Mouse (Mus musculus) spleen, postnatal 14 days (tissue): Measurements from ENCODE around the gene Txndc8.

Source experiments
- DNase-seq, 2 experiments: peaks; one replicate each; pipeline ENCODE4 v3.0.0; 2021 to 2022; ENCODE audit warnings: low spot score in 2 of 2

Gene Txndc8

DNA sequence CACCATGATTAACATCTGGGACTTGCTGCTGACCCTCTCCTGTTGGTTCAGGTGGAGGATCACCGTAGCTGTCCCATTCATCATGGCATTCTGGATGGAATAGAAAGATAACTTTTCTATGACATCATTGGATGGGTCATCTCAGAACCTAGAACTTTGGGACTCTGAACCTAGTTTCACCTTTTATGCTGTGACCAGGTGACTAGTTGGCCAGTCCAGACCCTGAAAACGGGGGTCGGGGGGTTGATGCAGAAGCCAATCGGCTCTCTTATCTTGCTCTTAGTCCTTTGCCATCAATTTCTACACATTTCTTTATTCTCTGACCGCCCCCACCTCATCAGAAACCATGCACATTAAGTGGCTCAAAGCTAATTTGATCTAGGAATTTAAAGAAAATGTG is at the start of gene Txndc8:
Txndc8 (minus strand) TSS at position 101 of the 400 bp plus-strand sequence.
- no peak for DNase-seq

DNA sequence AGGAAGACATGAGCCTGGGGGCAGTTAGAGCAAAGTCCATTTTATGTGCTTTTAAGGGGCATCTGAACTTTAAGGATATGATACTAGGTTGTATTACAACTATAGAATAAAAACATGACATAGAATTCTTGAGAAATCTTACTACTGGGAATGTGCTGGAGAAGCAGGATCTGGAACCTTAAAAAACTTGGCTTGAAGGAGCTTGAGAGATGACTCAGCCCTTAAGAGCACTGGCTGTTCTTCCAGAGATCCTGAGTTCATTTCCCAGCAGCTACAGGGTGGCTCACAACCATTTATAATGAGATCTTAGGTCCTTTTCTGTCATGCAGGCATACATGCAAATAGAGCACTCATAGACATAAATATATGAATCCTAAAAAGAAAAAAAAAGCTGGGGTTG is 46.7 kb upstream of the Txndc8 start:
- DNase-seq: no peak

- DNase-seq: no peak
Observed at GRCm38 (mm10) chr4:58054441-58054840, 45.5 kb upstream of the Txndc8 start.

DNA sequence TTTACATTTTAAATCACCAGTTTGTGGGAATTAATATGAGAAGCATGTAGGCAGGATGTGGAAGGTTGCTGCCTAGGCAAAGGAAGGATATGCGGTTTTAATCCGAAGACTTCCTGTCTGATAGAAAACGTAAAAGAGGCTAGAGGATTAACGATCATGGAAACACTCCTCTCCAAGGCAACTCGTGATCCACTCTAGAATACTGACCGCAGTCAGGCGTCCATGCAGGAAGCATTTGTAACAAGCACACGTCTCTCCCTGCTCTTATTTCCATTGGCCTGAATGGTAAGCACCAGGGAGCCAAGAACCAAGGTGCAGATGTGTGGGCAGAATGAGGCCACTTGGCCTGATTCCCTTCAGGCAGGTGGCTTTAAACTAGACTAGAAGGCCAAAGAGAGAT is 41.8 kb upstream of the Txndc8 start:
- DNase-seq: no peak

DNA sequence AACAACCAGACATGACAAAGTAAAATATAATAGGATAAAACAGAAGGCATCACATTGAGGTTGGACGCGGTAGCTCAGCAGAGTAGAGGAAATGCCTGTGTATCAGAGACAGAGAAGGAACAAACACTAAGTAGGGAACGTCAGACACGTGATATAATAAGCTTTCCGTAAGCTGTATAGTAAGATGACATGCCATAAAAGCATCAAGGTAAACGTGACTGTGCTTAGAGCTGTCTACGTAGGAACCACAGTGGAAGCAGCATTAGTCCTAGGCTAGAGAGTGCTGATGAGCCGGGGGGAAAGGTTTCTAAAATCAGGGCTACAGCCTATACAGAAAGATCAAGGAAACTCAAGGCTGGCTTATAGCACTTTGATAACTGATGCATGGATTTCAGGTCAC is 41.4 kb upstream of the Txndc8 start:
- DNase-seq: no peak

GRCm38 (mm10) chr4:58044833-58045232 is 35.9 kb upstream of the Txndc8 start:
- no peak for DNase-seq

DNA sequence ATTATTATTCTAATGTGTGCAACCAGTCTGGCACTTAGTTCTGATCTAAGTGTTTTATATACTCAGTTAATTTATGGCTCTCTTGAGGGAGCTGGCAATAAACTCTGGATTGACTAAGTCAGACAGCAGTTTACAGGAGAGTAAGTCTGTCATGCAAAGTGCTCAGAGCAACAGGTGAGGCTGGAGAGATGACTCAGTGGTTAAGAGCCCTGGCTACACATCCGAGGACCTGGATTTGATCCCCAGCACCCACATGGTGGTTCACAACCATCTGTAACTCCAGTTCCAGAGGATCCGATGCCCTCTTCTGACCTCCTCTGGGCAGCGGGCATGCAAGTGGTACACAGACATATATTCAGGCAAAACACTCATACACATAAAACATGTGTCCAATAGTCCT is 35.4 kb upstream of the Txndc8 start:
- DNase-seq: no peak

DNA sequence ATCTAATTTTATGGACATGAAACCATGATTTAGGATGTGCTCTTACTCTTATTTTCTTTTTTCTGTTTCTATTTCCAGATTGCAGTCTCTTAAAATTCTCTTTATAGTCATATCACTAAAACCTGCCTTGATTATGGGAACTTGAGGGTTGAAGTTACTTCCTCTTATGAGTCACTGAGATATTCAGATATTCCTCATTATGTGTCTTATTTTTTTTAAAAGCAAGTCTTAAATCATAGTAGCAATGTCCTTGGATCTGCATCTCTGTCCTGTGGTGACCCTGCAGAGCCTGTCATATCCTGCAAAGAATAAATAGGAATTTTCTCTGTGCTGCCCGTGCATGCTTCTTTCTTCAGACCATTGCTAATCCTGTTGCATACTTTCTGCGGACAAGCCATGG is 31.2 kb upstream of the Txndc8 start:
- no peak for DNase-seq

- no peak for DNase-seq
Observed at GRCm38 (mm10) chr4:58037096-58037705, 28.3 kb upstream of the Txndc8 start.

DNA sequence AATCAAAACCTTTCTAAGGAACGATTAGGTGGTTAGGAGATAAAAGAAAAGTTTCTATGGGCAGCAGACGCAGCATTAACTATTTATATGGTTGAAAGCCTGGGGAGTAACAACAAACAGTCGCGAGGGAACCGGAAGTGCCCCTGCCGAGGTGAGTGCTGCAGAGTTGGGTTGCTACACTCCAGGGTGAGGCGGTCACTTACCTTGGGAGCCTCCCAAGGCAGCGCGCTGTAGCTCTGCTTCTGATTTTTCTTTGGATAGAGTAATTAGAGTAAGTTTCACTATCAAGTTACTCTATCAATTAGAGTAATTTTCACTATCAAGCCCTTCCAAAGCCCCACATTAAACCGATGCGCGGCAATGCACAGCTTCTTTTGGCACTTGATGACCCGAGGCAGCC is 25.7 kb upstream of the Txndc8 start:
- DNase-seq: no peak

GRCm38 (mm10) chr4:58032714-58033113 is 23.8 kb upstream of the Txndc8 start:
- DNase-seq: no peak

GRCm38 (mm10) chr4:58003501-58003900 is 5.4 kb downstream of the Txndc8 start:
- DNase-seq: no peak

- DNase-seq: no peak
Observed at GRCm38 (mm10) chr4:57991425-57991824, 17.5 kb downstream of the Txndc8 start.

GRCm38 (mm10) chr4:57974400-57975117 is 34.4 kb downstream of the Txndc8 start:
- no peak for DNase-seq

GRCm38 (mm10) chr4:57973592-57974268 is 35.2 kb downstream of the Txndc8 start:
- no peak for DNase-seq

- no peak for DNase-seq
Observed at GRCm38 (mm10) chr4:57970285-57970684, 38.6 kb downstream of the Txndc8 start.

DNA sequence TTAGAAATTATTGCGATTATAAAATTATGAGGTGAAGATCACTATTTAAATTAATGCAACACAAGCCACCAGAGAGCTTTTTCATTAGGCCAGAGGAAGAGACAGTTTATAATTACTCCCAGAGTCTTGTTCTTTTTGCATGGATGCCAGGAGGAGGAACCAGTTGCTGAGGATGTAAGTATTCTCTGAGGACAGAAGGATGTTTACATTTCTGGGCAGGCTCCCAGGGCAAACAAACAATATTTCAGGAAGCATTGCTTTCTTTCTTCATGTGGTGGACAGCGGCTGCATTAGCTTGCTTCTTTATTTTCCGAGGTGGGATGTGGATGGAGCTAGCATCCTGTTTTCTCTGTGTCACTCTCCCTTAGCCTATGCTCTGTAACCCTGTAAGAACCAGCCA is 41.7 kb downstream of the Txndc8 start:
- DNase-seq: no peak

DNA sequence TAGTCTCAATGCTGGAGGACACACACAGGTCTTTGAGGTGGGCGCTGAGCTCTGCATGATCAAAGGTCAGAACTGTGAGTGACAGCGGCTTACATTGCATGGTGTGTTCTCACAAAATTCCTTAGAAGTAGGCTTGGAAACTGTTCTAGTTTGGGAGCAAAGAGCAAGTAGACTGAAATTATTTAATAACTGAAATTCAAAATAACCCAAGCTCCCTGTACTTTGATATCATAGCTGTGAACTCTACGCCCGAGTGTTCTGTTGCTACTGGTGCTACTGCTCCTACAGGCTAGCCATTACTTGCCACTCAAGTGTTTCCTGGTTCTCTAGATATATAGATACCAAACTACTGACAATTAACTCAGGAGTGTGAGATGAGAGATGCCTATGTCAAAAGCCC is 43.4 kb downstream of the Txndc8 start:
- no peak for DNase-seq

GRCm38 (mm10) chr4:57964143-57964542 is 44.8 kb downstream of the Txndc8 start:
- no peak for DNase-seq

GRCm38 (mm10) chr4:57959056-57959455 is 49.9 kb downstream of the Txndc8 start:
- no peak for DNase-seq

DNA sequence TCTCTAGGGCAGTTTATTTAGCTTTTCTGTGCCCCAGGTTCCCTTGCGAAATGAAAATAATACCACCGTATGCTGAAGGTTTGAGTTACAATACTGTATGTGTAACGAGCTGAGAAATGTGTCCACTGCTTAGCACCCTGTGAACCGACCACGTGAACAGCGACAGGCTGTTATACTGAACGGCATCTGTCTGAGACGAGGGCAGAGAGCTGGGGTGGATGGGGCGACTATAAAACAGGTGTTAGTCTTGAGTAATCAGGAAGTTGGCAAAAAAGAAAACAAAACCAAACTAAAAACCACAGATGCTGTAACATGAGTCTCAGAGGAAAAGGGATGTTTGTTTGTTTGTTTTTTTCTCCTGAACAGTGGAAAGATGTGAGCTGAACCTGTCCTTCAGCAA is 50.8 kb downstream of the Txndc8 start:
- DNase-seq: no peak

DNA sequence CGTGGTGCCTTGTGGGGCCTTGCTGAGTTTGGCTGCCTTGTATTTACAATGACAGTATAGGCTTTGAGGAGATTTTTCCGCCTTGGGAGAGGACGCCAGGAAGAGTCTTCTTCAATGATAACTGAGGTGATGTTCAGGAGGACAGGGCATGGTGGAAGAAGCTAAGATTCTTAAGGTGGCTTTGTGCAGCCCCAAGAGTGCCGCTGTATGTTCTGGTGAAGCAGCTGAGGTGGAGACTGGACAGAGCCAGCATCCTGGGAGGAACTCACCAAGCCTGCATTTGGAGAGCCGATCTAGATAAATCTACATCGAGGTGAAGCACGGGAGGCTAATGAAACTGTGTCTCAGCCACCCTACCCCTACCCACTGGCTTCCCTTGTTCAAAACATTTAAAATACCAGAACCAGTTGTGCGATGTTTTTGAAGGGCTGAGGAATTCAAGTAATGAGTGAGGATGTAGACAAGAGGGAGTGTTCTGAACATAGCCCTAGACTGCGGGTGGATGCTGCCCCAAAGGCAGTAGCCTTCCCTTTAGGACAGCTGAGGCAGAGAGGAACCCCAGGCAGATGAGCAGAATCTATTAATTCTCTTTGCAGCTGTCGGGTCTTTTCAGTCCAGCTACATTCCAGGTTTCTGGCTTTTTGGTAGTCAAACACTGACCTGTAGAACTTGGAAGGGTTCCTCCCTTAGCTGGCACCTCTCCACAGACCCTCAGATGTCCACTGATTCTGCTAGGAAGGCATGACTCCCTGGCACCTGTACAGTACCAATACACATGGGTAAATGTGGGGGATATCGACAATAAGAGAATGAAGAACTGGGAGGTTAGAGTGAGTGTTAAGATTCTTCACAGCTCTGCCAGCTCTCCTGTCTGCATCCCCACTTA is 51.5 kb downstream of the Txndc8 start:
- no peak for DNase-seq
